Mouse (Mus musculus) adrenal gland, postnatal 36 days (tissue): Measurements from ENCODE around the gene Pth1r. TPM values are rescaled to one million over a fixed set of nuclear protein-coding genes. Genes with fewer than 3 reads are reported as not detected.
A peak's percentile ranks its signal among the peaks of the same experiment; 100 is the strongest.

Source experiments
- DNase-seq, 2 experiments: peaks; one replicate each; pipeline ENCODE4 v3.0.0; 2021; ENCODE audit warnings: mixed read lengths in 1 of 2
- long read RNA-seq, 2 experiments: library from polyadenylated mRNA; stranded (forward); transcript quantifications; one replicate each; pipeline ENCODE4 v2.0.0; 2021; ENCODE audit warnings: borderline sequencing depth in 2 of 2
- total RNA-seq, 2 experiments: library from RNA; stranded (reverse); gene quantifications; 2 replicates each; pipeline ENCODE4 v1.2.3; 2021

Gene Pth1r
- 10 to 100 TPM; 12.5 to 23.1 TPM for total RNA-seq
- long read RNA-seq, experiment 1, transcript Pth1r-201 (14 exons, 2,307 nt) = minor isoform, 7 of 48 reads
- long read RNA-seq, experiment 1, transcript Pth1r-202 (15 exons, 2,219 nt) = major isoform, 27 of 48 reads
- long read RNA-seq, experiment 1, partial matches to known transcripts = 3 of 48 reads
- long read RNA-seq, experiment 1, other reads (novel, unspliced or antisense) = 11 of 48 reads
- long read RNA-seq, experiment 2, transcript Pth1r-202 (15 exons, 2,219 nt) = major isoform, 23 of 33 reads
- long read RNA-seq, experiment 2, partial matches to known transcripts = 3 of 33 reads
- long read RNA-seq, experiment 2, other reads (novel, unspliced or antisense) = 3 of 33 reads

- DNase-seq = no peak
These were observed at the start of gene Pth1r for GRCm38 (mm10) chr9:110746961-110747360. Pth1r (minus strand) TSS chr9:110747145.

GRCm38 (mm10) chr9:110790462-110790861, 43.5 kb upstream of the Pth1r start:
- DNase-seq = no peak

GRCm38 (mm10) chr9:110788169-110788568, 41.2 kb upstream of the Pth1r start:
- DNase-seq = no peak

DNA sequence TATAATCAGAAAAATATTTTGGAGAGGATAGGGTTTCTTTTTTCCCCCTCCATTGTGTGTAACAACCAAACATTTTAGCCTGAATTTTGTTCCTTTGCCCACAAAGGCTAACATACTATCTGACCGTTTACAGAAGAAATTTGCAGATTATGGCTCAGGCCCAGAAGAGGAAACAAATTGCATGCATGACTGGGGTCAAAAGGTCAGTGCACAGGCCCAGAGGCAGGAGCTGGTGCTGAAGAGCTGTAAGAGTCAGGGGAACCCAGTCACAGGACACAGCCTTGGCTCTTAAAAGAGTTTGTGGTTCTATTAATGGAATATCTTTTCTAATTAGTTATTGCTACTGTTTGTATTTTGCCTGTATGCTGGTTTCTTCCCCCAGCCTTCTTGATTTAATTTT, 36.7 kb upstream of the Pth1r start:
- DNase-seq = no peak

DNA sequence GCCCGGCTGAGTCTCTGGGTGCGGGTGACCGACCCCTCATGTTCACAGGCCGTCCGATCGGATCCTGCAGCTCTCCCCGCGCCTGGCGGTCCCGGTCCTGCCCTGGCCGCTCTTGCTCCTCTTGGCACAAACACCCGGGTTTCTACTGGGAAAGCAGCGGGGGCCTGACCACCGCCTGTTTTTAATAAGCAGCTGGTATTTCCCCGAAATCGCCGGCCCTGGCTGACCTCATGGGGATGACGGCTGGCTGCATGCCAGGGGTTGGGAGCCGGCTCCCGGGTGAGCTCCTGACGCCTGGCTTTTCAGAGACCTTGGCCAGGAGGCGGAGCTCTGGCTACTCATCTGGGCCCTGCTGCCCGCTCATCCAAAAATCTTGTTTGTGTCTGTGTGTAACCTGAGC, 34.8 kb upstream of the Pth1r start:
- peak; percentile 95 to 96 for DNase-seq

DNA sequence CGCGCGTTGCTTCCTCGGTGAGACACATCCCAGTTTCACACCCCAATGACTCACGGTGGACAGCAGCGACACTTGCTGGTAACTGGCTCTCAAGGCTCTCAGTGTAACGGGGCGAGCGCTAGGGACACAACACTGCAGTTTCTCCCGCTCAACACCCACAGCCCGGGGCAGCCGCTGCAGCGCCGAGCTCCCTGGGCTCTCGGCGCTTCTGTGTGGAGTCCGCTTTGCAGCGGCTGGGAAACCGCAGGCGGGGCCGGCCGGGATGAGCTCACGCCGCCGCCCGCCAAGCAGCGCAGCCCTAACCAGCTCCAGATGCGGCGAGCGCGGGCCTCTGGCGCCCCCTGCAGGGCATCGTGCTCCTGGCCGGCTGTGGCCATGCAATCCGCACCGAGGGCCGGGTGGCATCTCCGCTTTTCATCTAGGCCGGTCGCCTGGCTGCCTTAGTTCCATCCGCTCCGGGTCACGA, 34.3 kb upstream of the Pth1r start:
- peak; percentile 98 to 99 for DNase-seq

GRCm38 (mm10) chr9:110779242-110779913, 32.4 kb upstream of the Pth1r start:
- peak; percentile 10 to 37 for DNase-seq

DNA sequence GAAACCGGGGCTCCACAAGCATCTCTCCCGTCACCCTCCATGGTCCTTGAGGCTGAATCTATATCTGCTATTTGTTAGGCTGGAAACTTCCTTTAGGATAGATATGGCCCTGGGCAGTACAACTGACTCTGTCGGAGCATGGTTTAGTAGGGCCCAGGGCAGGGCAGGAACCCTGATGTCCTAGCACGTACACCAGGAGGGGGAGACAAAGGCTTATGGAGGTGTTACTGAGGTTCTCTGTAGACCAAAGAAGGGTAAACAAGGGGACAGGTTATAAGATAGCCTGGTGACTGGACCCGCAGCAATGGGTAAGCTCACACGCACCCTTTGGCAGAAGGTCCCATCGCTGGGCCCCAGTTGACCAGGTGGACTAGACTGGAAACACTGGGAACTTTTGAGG, 31.6 kb upstream of the Pth1r start:
- DNase-seq = no peak

GRCm38 (mm10) chr9:110778100-110778499, 31.2 kb upstream of the Pth1r start:
- no peak for DNase-seq

GRCm38 (mm10) chr9:110775269-110776022, 28.5 kb upstream of the Pth1r start:
- no peak for DNase-seq

DNA sequence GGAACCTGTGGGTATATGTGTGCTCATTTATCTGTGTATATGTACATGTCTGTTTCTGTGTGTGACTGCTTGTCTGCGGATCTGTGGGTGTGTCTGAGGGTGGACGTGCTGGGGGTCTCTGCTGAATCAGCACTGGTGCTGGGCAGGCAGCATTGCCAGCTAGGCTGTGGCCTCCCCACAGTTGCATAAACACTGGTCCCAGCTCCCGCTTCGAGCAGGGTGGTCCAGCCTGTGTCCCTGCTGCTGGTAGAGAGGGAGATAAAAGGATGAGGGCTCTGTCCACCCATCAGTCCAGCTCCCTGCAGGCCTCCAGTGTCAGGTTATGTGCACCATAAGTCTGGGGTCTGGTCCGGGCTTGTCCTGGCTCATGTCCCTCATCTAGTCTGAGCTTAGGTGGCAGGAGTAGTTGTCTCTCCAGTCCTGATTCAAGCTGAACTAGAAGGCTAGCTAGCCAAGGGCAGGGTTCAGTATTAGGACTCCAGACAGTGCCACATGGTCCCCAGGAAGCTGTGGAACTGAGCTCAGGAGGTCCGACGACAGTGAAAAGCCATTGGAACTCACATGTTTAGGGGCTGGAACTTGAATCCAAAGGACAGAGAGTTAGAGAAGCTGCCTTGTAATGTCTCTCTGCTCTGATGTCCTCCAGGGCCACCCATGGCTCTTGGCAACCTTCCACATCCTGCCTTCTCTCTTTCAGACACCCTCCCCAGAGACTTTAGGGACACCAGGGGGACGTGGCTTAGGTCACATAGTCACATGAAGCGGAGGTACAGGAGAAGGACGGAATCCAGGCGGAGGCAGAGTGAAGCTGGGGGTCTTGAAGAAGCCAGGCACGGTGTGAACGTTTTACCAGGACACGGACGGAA, 27.7 kb upstream of the Pth1r start:
- no peak for DNase-seq

GRCm38 (mm10) chr9:110772336-110772735, 25.4 kb upstream of the Pth1r start:
- DNase-seq = no peak

DNA sequence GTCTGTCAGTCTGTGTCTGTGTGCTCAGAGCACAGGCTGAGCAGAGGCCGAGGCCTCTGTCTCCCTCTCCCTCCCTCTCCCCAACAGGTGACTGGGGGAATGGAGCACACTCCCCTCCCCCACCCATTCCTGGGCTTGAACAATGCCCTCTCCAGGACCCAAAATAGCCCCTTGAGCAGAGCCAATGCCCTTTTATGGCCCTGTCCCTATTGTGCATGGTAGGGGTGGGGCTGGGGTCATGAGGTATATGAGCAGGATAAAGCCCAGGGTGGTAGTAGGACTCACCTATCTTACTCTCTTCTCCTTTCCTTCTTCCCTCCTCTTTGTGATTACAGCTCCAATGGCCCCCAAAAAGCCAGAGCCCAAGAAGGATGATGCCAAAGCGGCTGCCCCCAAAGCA, 16.5 kb upstream of the Pth1r start:
- DNase-seq = no peak

- DNase-seq = no peak
These were observed 15.8 kb upstream of the Pth1r start for GRCm38 (mm10) chr9:110762763-110763162.

DNA sequence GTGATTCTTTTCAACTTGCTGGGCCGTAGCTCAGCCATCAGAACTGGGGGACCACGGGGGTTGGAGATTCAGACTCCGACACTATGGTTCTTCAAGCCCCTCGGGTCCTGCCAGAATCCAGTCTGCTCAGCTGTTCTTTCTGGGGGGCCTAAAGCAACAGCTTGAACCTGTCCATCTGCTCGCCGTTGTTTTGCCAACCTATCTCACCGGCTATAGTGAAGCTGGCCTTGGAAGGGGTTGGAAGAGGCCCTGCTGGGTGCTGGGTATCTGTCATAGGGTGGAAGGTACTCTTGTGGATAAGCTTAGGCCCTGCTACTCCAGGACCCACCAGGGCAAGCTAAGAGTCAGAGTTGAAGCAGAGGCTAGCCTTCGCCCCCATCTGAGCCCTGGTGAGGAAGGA, 13.9 kb upstream of the Pth1r start:
- DNase-seq = no peak

DNA sequence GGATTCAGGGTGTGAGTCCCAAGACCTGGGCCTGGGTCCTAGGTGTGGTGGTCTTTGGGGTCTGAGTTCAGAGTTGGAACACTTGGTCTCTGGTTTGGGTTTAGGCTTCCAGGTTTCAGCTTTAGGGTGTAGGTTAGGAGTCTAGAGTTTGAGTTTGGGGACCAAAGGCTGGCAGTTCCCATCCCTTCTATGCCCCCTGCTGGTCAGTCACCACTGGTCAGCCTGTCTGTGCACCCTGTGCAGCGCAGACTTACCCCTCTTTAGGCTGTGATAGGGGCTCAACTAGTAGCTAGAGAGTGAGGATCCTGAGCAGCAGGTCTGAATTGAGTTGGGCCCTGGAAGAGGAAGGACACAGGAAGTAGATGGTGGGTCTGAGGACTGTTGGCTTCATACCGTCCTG, 12.3 kb upstream of the Pth1r start:
- DNase-seq = peak; percentile 69 to 79

DNA sequence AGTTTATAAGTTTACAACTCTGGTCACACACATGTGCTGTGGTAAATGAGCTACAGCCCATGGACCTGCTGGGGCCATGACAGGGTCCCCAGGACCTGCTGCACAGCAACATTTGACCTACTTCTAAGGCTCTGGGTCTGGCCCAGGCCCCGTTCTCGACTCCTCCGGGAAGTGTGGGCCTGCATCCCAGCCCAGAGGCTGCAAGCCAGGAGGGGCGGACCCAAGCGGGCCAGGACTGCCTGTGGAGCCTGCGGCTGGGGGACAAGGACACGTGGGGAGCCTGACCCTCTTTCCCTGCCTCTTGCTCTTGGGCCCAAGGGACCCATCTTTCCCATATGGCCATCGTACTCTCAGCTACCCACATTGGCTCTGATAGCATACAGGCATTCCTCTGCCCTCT, 11.7 kb upstream of the Pth1r start:
- DNase-seq = peak; percentile 61 to 80

- DNase-seq = no peak
These were observed 10.9 kb upstream of the Pth1r start for GRCm38 (mm10) chr9:110757816-110758215.

DNA sequence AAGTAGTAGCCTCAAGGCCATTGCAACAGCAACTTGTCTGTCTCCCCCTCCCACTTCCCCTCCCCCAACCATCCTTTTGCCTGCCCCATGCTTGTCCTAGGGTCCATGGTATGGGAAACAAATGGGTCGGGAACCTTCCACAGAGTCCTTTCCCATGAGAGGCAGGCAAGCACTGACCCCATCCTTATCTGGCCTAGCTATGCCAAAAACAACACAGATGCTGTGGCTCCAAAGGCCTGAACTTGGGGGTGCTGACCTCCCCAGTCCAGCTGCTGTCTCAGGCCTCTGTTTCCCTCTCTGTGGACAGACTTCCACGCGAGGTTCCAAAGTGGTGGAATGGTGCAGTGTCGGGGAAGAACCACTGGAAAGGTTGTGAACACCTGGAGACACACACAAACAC, 6.8 kb upstream of the Pth1r start:
- no peak for DNase-seq

DNA sequence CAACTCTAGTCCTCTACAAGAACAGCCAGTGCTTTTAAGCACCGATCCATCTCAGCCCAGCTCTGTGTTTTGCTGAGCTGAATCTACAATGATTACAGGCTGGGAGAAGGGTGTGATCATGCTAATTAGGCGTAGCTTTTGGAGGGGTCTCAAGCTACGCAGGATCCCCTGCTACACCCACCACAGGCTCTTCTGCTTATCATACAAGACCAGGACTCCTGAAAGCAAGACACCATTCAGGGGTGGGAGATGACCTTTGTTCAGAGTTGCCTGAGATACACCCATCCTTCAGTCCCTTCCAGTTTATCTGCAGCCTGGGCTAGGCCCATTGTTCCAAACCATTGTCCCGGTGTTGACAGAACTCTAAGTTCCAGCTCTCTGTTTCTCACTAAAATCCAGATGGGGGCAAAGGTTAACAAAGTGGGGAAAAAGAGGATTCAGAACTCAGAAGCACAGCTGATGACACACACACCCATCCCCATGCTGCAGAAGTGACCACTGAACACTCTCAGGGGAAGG, 6.0 kb upstream of the Pth1r start:
- no peak for DNase-seq

GRCm38 (mm10) chr9:110751412-110751811, 4.5 kb upstream of the Pth1r start:
- DNase-seq = no peak
